Mouse (Mus musculus) kidney, adult 18-20 months (tissue): ENCODE results near the gene Pcsk5.

Experiments
- DNase-seq: peaks from one replicate; pipeline ENCODE4 v3.0.0; 2021

The Pcsk5 gene

DNA sequence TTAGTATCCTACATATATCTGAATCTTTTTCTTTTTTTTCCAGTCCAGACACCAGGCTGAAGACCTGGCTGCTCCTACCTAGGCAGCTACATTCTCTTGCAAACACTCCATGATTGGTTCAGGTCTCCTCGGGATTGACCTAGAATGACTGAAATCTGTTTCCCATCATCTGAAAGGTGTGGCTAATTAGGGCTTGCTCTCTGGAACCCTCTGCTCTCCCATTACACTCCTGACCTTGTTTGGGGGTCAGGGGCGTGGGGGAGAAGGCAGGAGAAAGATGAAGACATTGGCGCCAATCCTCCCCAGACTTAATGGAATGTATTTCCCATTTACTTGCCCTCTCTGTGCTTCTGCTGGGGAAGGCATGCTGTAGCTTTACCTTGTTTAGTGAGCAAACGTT is 366.2 kb downstream of the Pcsk5 start:
- no peak for DNase-seq

DNA sequence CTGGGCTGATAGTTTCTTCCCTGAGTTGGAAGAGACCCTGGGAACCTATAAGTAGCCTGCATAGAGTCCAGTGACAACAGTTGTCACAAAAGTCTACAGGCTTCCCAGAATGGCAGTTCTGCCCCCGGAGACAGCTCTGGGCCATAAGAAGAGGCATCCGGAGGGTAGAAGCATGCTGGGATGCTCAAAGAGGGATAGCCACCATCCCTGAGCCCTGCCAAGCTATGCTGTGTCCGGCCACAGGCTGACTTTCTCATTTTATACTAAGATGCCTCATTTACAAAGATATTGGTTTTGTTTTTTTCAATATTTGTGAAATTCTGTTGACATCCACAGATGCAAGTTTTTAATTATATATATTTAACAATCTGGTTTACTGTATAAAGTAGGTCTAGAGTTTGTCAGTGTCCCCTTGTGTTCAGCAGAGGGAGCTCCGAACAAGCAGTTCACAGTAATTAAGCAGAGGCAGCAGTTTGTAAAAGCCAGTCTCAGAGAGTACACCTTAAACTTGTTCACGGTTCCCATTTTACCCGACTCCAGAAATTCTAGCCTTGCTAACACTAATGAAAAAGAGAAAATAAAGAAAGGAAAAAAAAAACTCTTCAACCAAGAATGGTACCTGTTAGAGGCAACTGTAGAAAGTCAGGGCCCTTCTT is 369.7 kb downstream of the Pcsk5 start:
- no peak for DNase-seq

GRCm38 (mm10) chr19:17452001-17452400 is 385.4 kb downstream of the Pcsk5 start:
- no peak for DNase-seq

GRCm38 (mm10) chr19:17443581-17443980 is 393.9 kb downstream of the Pcsk5 start:
- DNase-seq: peak; percentile 18

- DNase-seq: no peak
Observed at GRCm38 (mm10) chr19:17439476-17440189, 397.8 kb downstream of the Pcsk5 start.

- DNase-seq: peak; percentile 21
Observed at GRCm38 (mm10) chr19:17436651-17437050, 400.8 kb downstream of the Pcsk5 start.

- DNase-seq: no peak
Observed at GRCm38 (mm10) chr19:17428561-17428914, 408.9 kb downstream of the Pcsk5 start.

GRCm38 (mm10) chr19:17427824-17428560 is 409.4 kb downstream of the Pcsk5 start:
- no peak for DNase-seq

- DNase-seq: no peak
Observed at GRCm38 (mm10) chr19:17423306-17423705, 414.1 kb downstream of the Pcsk5 start.

GRCm38 (mm10) chr19:17417855-17418254 is 419.6 kb downstream of the Pcsk5 start:
- DNase-seq: no peak

GRCm38 (mm10) chr19:17412915-17413459 is 424.4 kb downstream of the Pcsk5 start:
- no peak for DNase-seq

- DNase-seq: no peak
Observed at GRCm38 (mm10) chr19:17410465-17411065, 426.9 kb downstream of the Pcsk5 start.

DNA sequence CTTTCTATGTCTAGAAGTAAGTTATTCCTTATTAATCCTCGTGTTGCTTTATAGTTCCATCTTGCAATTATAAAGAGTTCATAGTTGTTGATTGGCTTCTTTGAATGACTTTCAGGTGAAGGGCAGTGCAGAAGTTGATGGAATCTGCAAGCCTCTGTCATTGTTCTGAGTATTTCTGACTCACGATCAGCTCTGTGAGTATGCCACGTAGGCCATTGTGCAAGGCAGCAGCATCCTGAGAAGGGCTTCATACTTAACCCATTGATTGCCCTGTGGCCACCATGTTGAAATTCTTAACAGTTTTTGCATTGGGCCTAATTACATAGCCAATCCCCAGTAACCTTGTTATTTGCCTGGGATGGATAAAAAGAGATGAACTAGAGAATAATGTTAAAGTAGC is 428.1 kb downstream of the Pcsk5 start:
- DNase-seq: no peak

DNA sequence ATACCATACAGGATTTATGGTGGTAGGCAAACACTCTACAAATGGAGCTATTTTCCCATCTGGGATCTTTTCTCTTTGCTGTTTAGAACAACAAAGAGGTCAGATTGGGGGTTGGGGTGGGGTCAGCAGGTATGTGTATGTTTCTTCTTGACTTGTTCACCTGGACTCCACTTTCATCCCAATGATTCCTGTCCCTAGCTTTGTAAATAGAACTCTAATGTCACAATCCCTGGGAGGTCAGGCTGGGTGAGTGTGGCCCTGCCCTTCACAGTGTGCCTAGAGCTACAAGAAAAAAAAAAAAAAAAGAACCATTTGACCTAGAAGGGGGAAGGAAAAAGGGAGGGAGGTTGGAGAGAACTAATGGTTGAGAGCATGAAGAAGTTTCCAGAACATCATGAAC is 428.8 kb downstream of the Pcsk5 start:
- DNase-seq: no peak

DNA sequence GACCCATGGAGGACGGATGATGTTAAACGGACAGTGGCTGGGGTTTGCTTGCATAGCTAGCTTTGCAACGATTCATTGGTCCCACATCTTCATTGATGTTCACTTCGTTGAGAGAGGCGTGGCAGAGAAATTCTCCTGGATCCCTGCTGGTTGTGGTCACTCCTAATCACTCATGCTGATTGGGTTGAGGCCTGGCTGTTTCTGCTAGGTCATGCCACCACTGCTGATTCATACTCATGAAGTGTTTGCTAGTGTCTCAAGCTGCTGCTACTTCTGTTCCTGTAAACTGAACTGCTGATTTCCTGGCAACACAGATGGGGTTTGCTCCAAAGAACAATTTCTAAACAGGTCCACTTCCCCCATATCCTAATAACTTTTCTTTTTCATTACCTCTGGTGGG is 430.6 kb downstream of the Pcsk5 start:
- no peak for DNase-seq

DNA sequence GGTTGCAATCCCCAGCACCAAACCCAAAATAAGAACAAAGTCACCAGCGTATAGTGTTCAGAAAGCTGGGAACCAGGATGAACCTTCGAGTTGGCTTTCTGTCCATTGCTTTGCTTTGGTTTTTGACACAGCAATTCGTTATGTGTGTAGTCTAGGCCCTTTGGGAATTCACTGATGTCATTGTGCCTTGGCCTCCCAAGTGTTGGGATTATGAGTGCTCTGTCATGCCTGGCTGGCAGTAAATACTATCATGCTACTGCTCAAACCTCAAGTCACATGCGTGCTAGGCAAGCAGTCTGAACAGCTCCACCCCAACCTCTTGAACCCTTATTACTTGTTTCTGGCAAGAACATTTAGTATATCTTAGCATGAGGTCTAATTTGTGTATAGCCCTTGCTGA is 434.3 kb downstream of the Pcsk5 start:
- DNase-seq: no peak

DNA sequence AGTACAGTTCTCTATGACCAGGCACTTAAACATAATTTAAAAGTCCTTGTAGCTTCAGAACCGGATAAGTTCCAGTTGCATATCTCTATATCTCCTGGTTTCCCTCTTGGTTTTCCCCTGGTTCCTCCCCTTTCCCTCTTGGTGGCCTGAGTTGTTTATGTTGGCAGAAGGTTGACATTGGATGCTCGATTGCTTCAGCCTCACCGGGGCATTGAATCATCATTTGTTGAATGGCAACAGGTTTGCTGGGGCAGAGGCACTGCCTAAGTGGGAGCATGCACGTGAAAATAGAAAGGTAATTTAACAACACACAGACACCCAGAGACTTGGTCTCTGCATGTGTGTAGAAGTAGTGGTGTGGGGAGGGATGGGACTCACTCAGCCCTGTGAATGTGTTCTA is 436.9 kb downstream of the Pcsk5 start:
- no peak for DNase-seq

DNA sequence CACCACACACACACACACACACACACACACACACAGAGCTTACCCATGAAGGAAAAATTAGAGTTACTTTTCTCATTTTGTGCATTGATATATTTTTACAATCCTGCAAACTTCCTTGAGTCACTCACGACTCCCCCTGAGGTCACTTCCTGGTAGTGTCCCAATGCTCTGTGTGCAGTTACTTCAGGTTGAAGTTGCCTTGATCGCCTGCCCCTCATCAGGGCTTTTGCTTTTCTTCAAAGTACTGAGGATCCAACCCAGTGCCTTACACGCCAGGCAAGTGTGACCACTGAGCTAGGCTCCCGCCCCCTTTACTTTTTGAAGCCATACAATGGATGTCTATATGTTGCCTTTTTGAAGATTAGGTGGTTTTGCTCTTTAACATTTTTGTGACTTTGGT is 437.5 kb downstream of the Pcsk5 start:
- no peak for DNase-seq

- DNase-seq: no peak
Observed at GRCm38 (mm10) chr19:17397922-17398321, 439.5 kb downstream of the Pcsk5 start.

DNA sequence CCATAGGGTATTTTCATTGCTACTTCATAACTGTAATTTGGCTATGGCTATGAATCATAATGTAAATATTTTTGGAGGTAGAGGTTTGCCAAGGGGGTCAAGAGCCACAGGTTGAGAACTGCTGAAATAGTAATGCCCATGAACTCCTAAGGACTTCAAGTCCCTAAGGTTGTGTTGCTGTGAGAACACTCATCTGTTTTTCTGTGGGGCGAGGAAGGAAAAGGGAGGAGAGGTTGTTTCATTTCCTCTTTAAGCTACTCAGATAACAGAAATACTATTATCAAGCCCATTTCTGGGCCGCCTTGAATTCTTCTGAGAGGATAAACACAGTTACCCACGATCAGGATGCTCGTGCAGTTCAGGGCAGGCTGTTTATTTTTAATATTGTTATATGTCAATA is 440.6 kb downstream of the Pcsk5 start:
- DNase-seq: no peak

- DNase-seq: peak; percentile 92
Observed at GRCm38 (mm10) chr19:17393841-17394591, 443.4 kb downstream of the Pcsk5 start, which contains the start of gene Rfk. Gene Rfk, plus strand, starts transcription at chr19:17394043.

DNA sequence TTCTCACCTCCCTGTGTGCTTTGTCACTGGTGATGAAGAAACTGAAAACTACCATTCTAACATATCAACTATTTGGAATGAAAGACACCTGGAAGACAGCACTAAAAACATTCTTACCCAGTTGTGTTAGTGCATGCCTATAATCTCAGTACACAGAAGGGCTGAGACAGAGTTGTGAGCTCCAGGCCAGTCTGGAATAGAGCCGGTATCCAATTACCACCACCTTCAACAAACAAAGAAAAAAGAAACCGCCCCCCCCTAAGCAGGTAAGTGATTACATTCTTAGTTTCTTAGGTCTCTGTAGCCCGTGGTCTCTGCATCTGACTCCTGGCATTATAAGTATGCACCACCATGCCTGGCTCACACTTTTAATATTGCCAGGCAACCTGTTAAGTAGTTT is 444.6 kb downstream of the Pcsk5 start:
- no peak for DNase-seq

DNA sequence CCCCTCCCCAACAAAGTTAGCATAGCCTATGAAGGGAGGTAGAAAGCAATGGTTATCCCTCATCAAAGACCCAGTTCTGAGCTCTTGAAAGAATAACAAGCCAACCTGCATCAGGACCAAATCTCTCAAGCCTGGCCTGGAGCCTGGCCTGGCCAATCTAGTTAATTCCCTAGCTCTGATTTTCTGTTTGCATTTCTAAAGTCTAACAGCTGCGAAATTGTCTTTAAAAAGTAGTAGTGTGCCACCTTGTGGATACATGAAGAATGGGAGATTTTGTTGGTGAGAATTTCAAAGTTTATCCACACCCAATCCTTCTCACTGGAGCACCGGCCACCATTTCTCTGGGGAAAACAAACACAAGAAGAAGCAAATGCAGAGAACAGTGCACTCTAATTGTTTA is 449.0 kb downstream of the Pcsk5 start:
- no peak for DNase-seq
